Mouse (Mus musculus) thymus, postnatal 4 days (tissue): ENCODE measurements around the gene Adarb1.
"Not testable (repeated sequence)": the region's sequence is repeated elsewhere in the genome, so short reads cannot be mapped to it uniquely, and the experiment has no call there.

Source experiments
- DNase-seq: peaks from one replicate; pipeline ENCODE4 v3.0.0; 2021

Gene Adarb1

DNA sequence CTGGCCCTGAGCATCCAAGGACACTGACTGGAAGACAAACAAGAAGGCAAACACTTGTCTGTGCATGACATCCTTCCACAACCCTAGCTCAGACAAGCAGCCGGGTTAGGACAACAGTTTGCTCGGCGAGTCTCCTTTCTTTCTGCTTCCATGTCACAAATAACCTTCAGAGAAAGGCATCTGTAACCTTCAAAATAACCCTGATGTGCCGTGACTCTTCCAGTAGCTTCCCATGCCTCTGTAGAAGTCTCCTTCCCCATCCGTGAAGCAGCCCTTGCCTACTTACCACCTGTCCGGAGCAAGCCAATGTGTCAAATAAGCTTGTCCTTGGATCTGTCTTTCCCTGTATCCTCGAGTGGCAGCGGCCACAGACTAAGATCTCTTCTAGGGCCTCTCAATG is 112.3 kb downstream of the Adarb1 start:
- no peak for DNase-seq

DNA sequence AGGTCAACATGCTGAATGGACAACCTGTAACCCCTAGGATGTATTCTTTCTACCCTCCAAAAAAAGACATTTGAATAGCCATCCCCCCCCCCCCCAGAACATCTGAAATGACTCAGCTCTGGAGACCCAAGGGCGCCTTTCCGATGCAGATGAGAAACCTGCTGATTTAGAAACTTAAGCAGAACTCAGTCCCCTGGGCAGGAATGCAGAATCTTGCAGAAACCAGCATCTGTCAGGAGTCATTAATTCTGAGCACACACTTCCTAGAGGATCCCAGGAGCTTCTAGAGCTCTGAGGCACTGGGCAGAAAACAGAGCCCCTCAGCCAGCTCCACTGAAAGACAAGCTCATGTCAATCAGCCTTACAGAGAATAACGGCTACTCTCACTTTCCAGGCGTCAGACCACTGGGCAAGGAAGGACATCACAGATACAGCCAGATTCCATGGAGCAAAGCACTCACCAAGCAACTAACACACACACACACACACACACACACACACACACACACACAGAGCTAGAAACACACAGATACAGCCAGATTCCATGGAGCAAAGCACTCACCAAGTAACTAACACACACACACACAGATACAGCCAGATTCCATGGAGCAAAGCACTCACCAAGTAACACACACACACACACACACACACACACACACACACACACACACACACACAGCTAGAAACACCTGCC is 113.1 kb downstream of the Adarb1 start:
- no peak for DNase-seq

DNA sequence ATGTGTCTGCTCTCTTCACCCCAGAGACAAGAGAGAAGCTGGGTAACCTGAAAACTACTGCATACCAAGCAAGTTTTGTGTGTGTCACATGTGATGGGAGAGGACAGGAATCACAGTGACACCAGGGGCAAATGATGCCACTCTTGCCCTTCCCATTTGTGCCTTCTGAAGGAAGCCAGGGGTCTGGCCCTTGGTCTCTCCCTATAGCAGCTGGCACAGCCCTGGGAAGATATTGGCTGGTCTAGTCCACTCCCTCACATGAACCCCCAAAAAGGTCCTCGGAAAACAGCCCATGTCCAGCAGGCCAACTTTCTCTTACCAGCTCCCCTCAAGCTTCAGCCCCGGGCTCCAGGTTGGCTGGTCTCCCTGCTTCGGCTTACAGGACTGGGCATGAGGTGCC is 113.7 kb downstream of the Adarb1 start:
- DNase-seq = no peak

DNA sequence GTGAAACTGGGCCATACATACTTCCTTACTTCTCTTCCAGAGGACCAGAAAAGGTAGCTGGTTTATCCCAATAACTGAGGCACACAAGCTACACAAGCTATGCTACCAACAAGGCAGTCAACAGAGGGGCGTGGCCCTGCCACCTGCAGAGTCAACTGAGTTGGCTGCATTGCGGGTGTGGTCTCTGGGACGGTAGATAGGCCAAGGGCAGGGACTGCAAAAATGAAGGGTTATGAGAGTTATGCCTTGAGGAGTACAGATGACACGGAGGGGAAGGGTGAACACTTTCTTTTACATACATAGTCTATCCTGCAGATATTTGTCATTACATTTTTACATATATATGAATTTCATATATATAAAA is 117.2 kb downstream of the Adarb1 start:
- no peak for DNase-seq

DNA sequence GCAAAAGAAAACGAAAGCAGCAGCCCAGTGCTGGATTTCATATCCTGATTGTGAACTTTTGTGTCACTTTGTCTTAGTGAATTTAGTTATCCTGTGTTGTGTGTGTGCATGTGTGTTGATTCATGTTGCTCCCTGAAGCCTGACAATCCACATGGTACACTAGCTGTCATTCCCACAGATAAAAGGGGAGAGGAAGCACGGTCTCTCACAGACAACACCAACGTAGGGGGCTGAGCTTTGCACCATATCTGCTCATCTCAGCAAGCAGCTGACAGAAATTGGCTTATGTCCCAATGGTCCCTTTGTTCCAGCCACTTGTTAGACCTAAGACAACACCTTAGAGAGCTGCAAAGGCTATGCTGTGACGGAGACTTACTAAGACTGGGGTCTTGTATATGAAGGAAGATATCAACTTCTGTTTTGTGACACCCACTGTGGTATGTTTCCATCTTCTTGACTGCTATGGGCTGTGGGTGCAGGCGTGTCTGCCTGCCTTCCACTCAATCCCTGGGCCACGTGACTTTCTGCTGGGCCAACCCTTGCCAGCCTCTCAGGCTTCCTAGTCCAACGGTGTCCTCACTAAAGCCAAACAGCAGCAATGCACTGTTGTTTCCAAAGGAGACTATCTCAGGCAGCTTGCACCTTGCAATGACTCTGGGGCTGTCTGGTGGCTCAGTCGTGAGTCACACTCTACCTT is 117.7 kb downstream of the Adarb1 start:
- no peak for DNase-seq

DNA sequence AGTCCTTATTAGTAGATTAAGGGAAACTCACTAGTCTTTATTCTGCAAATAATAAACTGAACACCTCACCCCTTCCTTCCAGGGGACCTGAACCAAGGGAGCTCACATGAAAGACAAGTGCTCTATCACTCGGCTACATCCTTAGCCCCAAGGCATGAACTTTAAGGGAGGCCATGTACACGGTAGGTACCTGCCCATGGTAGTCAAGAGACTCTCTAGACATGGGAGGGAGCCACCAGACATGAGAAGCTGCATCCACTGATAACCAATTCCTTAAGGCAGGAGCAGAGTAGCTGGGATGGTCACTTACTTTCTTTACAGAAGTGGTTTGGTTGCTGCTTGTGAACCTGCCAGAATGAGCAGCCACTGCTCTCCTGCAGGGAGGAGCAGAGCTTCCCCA is 118.9 kb downstream of the Adarb1 start:
- no peak for DNase-seq

DNA sequence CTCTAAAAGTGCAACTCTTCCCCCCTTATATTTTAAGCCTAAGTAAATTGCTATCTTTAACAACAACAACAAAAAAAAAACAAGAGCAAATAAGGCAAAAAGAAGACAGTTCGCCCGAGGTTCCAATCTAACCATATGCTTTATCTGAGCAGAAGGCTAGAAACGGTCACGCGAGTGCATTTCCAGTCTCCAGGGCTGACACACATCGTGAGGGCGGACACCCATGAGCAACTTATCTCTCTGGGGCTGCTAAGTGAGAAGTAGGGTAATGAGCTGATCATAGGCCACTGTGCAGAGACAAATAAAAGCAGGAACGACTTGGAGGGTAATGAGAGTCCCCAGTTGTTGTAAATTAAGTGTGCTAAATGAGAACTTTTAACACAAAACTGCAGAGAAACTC is 119.4 kb downstream of the Adarb1 start:
- no peak for DNase-seq

DNA sequence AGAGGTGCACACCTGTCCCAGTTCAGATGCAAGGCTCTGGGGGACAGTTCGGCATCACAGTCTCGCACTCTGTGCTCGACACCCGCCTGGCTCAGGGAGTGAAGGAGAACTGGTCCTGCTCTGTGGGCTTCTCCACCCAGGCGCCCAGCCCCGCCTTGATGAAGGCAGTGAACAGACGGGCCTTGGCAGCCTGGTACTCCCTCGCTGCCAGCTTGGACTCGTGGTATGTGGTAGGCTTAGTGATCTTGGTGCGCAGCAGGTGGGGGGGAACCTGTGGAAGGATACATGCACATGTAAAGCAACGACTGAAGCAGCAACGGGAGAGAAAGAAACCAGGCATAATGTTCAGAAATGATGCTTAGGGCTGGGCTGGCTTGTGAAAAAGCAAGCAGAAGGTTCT is 123.4 kb downstream of the Adarb1 start:
- DNase-seq = no peak

DNA sequence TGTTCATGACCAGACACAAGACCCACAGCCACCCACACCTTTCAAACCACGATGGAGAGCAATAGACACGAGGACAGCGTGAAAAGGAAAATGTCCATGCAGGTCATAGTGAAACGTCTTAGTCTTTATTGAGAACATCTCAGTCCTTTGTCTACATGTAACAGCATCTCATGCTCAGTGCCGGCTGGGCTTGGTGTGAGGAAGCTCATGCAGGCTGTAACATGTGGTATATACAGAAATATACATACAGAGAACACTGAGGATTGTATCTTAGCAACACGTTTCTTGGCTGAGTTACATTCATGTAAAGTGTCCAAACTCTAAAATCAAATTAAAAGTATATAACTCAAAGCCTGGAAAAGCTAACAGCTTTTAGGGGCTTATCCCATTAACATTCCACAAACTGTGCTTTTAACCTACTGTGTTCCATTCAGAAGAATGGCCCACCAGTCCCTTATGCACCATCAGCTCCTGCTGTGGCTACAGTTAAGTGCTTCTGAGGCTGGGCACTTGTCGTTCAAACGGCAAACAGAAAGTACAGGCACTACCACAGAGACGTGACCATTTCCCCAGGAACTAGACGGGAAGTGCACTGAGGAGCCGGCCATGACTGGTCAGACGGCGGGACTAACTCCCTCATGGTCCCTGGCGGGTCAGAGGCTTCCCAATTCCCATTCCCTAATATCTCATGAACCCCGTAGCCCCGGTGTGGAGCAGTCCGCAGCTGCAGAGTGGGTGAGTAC is 127.3 kb downstream of the Adarb1 start:
- no peak for DNase-seq

DNA sequence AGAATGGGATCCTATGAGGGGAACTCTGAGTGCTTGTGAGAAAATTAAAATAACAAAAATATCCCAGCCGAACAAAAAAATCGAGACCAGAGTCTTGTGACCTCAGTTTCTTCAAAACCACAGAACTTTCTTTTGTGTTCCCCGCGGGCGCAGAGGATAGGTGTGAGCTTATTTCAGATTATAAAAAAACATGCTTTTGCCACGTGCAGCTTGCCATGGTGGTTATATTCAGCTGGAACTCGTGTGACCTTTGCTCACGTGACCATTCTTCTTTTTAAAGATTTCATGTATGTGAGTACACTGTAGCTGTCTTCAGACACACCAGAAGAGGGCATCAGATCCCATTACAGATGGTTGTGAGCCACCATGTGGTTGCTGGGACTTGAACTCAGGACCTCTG is 128.5 kb downstream of the Adarb1 start:
- DNase-seq = no peak

DNA sequence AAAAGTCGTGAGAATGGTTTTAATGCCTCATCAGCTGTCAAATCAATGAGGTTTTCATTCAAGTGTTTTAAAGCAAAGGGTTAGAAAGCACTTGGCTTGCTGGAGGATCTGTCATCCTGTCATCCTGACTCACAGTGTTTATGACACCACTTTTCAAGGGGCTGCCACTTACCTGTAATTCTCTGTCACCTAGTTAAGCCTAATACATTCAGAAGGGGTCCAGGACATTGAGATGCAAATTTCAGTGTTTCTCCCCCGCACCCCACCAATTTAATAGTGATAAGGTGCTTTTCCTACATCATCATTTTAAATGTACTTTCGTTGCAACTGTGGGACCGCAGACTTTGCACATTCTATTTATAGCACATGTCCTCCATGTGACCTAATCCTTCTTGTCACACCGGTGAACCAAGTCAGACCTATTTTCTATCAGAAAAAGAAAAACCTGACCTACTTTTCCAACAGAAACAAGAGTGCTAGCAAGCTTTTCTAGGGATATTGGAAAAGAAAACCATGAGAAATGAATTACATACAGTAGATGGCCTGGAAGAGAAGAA is 129.4 kb downstream of the Adarb1 start:
- no peak for DNase-seq

DNA sequence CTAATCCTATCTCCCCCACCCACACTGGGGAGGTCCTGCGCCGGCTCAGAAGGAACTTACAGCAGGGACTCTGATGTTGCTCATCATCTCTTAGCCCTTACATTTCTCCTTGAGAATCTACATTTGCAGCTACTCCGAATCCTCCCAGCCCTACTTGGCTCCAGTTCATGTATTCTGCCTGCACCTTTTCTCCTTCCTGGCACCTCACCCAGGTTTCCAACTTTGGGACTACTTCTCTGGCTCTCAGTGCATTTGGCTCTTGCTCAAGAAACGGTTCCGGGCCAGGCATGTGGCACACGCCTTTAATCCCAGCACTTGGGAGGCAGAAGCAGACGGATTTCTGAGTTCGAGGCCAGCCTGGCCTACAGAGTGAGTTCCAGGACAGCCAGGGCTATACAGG is 130.4 kb downstream of the Adarb1 start:
- no peak for DNase-seq

DNA sequence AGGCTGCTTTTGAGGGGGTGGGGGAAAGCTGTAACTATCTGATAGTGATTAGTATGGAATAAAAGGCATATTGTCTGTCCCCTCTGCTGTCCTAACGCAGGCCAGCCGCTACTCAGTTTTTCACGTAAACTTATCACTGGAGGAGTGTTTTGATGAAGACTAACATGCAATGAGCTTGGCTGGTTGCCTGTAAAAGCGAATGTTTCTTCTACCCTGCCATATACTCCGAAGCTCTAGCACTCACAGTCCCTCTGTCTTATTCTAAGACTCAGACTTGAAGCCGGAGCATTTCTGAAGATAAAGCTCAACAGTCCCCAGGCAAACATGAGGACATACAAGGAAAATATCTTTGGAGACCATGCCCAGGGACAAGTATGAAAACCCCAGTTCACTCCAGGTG is 133.2 kb downstream of the Adarb1 start:
- DNase-seq = no peak

DNA sequence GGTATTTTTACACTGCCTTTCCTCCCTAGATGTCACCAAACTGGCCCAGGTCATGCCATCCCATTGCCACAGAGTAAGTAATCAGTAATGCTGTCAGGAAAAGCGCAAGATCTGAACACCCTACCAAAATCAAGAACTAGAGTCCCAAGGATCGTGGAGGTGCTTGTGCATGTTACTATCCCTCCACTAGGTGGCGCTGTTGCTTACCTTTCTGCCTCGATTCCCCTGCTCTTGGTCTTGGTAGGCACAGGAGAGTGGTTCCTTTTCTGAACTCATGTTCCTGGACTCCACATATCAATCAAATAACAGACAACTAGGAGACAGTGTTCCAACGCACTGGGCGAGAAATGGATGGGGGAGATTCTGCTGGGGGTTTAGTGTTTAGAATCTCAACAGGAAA is 135.2 kb downstream of the Adarb1 start:
- peak; percentile 82 for DNase-seq

DNA sequence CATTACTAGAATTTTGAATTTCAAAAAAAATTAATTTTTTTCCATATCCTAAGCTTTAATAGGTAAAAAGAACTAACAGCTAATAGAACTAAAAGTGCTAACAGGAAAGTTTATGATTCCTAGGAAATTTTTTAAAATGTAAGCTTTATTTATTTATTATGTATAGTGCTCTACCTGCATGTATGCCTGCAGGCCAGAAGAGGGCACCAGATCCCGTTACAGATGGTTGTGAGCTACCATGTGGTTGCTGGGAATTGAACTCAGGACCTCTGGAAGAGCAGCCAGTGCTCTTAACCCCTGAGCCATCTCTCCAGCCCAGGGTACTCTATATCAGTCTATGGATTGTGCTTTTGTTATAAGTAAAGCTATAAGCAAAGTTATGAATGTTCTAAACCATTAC is 136.0 kb downstream of the Adarb1 start:
- not testable (repeated sequence) for DNase-seq

DNA sequence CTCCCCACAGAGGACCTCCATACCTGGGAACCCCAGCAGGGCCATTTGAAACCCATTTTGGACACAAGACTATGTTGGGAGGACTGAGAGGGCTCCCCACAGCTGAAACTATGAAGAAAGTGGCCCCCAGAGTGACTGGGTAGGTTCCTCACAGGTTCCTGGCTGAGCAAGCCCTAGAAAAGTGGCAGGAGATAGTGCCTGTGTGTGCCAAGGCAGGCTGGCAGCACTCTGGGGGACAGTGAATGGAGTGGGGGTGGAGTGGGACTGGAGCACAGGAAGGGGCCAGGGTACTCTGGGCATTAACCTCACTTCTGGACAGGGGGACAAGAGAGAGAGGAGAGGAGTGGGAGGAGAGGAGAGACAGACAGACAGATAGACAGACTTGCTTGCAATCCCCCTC is 144.3 kb downstream of the Adarb1 start:
- DNase-seq = no peak

DNA sequence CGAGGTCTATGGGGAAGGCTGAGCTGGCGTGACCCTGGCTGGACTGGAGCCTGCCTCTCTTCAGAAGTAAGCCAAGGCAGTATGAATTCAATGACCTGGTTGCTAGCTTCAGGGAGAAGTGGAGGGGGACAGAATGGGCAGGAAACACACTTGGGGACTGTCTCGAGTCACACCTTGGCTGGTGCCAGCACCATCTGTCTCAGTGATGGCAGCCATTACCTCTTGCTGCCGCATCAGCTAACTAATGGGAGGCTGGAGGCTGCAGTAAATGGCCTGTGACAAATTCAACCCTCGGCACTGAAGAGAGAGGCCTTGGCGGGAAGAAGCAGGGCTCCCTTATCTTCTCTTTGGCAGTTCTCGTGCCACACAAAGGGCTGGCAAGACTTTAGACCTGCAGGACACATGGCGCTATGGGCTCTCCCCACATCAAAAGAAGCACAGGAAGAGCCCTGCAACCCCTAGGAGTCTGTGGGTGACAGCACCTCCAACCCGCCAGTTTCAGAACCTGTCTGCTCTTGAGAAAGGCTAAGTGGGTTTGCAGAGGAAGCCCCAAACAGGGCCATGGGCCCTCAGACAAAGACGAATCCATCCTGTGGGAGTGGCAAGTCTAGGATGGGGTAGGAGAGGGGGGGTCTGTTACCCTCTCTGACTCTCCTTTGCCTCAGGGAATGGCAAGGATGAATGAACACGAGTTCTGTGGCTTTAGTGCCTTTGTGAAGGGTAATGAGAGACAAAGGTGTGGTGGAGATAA is 144.9 kb downstream of the Adarb1 start:
- DNase-seq = no peak

DNA sequence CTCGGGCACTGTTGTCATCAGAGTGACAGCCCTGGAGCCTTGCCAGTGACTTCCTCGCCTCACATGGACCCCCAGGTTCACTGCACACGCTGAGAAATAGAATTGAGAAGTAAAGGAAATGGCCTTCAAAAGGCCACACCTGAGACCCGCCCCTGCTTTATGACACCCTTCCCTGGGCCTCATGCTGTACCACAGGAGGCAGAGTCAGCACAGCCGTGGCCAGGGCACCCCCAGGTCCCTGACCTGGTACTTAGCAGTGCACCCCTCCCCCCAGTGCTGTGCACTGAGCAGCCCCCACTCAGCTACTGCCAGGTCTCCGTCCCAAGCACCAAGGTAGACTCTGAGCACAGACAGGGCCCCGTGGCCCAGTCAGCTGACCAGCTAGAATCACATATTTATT is 148.9 kb downstream of the Adarb1 start:
- no peak for DNase-seq

DNA sequence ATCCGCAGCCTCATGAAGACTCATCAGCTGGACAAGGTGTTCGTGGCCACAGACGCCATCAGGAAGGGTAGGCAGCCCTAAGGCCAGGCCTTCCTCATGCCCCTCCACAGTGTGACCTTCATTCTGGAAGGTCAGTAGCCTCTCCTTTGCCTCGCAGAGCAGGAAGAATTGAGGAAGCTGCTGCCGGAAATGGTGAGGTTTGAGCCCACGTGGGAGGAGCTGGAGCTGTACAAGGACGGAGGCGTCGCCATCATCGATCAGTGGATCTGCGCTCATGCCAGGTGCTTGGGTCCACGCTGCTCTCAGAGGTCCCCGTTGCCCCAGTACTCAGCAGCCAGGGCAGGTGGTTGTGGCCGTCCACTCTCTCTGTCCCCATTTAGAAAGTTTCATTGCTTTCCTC is 151.0 kb downstream of the Adarb1 start:
- no peak for DNase-seq

DNA sequence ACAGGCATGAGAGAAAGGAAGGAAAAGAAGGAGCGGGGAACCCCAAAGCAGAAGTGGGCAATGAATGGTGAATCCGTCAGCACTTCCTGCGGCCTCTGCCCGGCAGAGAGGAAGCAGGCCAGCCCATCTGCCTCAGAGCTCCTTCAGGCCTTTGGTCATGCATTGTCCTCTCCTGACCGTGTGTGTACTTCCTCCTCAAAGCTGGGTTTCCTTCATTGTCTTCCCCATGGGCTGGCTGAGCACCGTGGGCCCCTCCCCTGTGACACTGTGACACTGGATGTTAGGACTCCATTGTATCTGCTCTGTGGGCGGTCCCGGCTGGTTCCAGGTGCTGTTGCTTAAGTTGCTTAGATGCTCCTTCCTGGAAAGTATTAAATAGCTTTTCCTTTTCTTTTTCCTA is 151.8 kb downstream of the Adarb1 start:
- DNase-seq = no peak

DNA sequence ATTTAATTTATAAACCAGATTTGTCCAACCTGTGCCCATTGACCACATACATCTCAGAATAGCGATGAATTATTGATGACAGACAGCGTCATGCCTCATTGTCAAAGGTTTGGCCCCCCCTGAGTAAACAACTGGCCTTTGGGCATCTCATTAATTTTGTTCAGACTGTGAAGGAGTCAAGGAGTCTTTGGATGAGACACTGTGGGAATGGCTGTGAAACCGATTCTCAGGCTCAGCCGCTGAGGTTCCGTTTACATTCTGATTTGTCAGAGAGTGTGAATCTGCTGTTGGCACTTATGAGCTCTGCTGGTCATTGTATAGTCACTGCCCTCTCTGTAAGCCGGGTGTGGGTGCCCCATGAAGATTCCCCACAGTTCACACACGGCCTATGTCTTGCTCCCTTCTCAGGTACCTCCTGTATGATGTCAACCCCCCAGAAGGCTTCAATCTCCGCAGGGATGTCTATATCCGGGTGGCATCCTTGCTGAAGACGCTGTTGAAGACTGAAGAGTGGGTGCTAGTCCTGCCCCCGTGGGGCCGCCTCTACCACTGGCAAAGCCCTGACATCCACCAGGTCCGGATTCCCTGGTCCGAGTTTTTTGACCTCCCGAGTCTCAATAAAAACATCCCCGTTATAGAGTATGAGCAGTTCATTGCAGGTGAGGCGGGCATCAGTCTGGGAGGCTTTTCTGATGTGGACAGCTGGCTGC is 157.7 kb downstream of the Adarb1 start:
- DNase-seq = no peak
